Mouse (Mus musculus): ENCODE measurements around the gene Tspan15. TPM values are rescaled to one million over a fixed set of nuclear protein-coding genes. Genes with fewer than 3 reads are reported as not detected.

The Tspan15 gene
- total RNA-seq, 1 experiment from 2014 or later, result 0.32 TPM

GRCm38 (mm10) chr10:62231811-62232210 lies 760 bp upstream of the Tspan15 start:
- no peak for ATAC-seq (replicated peaks; ENCODE audit: low read depth, poor library complexity, severe bottlenecking)

- no peak for ATAC-seq (replicated peaks; ENCODE audit: low read depth, poor library complexity, severe bottlenecking)
These were observed 313 bp upstream of the Tspan15 start for GRCm38 (mm10) chr10:62231395-62231732.

GRCm38 (mm10) chr10:62228126-62228525 lies 2.9 kb downstream of the Tspan15 start:
- ATAC-seq (replicated peaks; ENCODE audit: low read depth, poor library complexity, severe bottlenecking), result no peak

- no peak for ATAC-seq (replicated peaks; ENCODE audit: low read depth, poor library complexity, severe bottlenecking)
These were observed 5.2 kb downstream of the Tspan15 start for GRCm38 (mm10) chr10:62225839-62226238.

DNA sequence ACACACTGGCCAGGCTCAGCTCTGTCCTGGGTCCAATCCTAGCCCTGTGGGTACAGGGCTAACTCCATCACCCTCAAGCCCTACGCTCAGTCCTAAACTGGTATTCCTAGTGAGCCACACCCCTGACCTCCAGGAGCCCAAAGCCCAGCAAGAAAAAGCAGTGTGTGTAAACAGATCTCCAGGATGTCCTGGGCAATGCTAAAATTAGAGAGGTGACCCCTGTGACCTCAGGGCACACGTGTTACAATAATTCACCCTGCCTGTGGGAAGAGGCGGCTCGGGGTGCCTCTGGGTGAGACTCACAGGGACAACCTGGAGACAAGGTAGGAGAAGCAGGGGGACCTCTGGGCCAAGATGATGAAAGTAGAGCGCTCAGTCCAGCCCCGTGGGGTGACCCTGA lies 6.8 kb downstream of the Tspan15 start:
- no peak for ATAC-seq (replicated peaks; ENCODE audit: low read depth, poor library complexity, severe bottlenecking)

GRCm38 (mm10) chr10:62222777-62223176 lies 8.3 kb downstream of the Tspan15 start:
- no peak for ATAC-seq (replicated peaks; ENCODE audit: low read depth, poor library complexity, severe bottlenecking)

DNA sequence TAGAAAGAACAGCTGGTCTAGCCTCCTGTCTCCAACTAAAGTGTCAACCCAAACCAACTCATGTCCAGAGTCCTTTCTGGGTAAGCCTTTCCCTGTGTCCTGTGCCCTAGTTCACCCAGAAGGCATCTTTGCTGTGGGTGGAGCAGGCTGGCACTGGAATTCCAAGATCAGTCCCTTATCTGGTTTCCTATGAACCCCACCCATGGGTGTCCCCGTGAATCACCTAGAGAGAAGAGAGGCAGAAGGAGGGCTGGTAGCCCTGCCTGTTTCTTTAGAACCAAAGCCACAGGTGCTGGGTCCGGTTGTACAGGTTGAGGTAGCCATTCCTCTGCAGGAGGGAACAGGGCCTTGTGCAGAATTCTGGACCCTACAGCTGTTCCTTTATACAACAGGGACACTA lies 9.4 kb downstream of the Tspan15 start:
- ATAC-seq (replicated peaks; ENCODE audit: low read depth, poor library complexity, severe bottlenecking), result no peak

DNA sequence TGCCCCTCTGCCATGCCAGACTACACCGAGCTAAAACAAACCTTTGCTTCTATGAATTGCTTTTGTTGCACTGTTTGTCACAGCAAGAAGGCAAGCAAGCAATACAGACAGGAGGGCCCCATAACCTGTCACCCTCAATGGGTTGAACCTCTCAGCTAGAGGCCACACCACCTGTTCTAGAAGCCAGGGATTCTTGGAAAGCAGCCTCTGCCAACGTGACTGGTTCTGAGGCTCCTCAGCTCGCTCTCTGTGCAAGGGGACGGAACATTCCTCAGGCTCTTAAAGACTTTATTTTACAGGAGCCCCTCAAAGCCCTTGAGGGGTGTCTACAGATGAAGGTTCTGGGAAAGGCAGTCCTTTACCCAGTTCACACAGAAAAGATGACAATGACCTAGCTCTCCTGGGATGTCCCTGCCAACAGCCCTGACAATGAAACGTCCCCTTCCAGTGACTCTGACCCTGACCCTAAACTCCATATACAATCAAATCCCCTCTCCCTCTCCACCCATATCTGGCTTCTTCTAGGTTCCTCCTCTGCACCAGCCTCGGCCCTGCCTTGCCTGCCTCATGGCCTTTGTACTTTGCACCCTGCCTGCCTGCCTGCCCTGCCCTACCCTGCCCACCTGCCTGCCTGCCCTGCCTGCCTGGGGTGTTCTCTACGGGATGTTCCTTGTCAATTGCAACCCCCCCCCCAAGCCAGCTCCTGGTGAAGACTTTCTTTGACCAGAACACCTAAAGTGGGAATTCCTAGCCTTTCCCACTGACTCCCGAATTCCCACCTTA lies 10.1 kb downstream of the Tspan15 start:
- no peak for ATAC-seq (replicated peaks; ENCODE audit: low read depth, poor library complexity, severe bottlenecking)

GRCm38 (mm10) chr10:62218789-62219172 lies 12.3 kb downstream of the Tspan15 start:
- no peak for ATAC-seq (replicated peaks; ENCODE audit: low read depth, poor library complexity, severe bottlenecking)

DNA sequence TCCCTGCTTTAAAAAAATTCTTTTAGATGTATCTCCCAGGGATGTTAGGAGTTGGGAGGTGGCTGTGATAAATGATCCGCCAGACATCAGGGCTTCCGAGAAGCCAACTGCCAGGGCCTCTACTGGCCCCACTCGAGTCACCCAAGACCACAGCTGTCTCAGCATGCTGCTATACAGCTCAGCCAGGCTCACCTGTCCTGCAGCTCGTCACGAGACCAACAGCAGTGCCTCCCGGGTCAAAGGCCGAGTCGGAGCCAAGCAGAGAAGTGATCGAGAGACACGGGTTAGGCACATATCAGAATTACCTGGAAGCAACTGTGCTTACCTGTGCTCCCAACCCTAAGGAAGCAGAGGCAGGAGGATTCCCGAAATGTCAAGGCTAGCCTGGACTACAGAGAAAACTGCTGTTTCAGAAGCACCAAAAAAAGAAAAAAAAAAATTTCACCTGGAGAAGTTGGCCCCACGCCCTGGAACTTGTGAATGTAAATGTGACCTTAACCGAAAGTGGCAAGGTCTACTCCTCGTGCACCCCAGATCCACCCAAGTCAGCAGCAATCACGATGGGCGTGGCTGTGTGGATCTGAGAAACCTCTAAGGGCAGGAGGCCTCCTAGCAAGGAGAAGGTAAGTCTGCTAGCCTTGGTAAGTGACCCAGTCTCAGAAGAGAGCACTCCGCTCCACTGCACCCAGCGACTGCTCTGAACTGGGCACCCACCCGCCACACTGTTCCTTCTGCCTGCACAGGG lies 12.8 kb downstream of the Tspan15 start:
- no peak for ATAC-seq (replicated peaks; ENCODE audit: low read depth, poor library complexity, severe bottlenecking)

DNA sequence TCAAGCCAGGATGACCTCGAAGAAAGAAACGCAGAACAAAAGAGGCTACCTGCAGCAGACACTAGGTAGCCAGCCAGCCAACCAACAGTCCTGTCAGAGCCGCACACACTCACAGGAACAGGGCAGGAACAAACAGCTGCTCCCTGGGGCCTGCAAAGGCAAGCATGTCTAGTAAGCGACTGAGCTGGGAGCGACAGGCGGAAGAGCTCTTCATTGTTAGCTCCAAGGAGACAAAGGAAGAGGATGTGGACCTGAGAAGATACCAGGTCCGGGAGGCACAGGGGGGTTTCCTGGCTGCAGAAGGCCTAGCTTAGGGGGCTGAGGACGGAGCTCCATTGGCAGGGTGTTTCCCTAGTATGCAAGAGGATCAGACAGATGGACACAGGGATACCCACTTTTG lies 13.9 kb downstream of the Tspan15 start:
- ATAC-seq (replicated peaks; ENCODE audit: low read depth, poor library complexity, severe bottlenecking), result no peak

- ATAC-seq (replicated peaks; ENCODE audit: low read depth, poor library complexity, severe bottlenecking), result peak; percentile 64
These were observed 14.5 kb downstream of the Tspan15 start for GRCm38 (mm10) chr10:62216595-62216994.

DNA sequence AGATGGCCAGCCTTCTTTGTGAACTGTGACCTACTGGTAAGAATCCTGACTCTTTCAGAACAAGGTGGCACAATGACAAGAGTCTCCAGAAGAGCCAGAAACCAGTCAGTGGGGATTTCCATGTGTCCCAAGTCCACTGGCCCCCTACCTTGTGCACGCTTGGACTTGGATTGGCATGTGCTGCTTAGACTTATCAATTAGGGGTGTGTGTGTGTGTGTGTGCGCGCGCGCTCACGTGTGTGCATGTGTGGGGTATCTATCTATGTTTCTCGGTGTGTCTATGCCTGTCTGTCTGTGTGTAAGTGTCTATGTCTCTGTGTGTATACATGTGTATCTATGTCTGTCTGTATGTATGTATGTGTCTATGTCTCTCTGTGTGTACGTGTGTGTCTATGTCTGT lies 15.4 kb downstream of the Tspan15 start:
- no peak for ATAC-seq (replicated peaks; ENCODE audit: low read depth, poor library complexity, severe bottlenecking)

DNA sequence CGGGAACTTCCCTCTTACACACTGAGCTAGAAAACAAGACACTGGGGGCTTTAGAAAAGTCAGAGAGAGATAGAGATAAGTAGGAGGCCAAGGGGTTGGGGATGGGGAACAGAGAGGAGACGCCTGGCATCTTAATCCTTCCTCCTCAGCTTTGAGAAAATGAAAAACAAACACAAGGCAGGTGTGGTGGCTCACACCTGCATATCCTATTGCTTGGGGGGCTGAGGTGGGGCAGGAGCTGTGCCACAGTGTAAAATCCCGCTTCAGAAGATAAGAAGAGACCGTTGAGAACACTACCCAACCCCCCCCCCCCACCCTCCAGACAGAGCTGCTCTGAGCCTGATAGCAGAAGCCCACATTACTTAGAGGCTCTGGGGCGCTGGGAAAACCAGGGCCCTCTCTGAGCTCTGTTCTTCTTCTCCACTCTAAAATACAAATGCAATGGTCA lies 15.9 kb downstream of the Tspan15 start:
- ATAC-seq (replicated peaks; ENCODE audit: low read depth, poor library complexity, severe bottlenecking), result peak; percentile 40

- ATAC-seq (replicated peaks; ENCODE audit: low read depth, poor library complexity, severe bottlenecking), result no peak
These were observed 19.7 kb downstream of the Tspan15 start for GRCm38 (mm10) chr10:62211310-62211709.

GRCm38 (mm10) chr10:62208241-62208896 lies 22.7 kb downstream of the Tspan15 start:
- no peak for ATAC-seq (replicated peaks; ENCODE audit: low read depth, poor library complexity, severe bottlenecking)

- no peak for ATAC-seq (replicated peaks; ENCODE audit: low read depth, poor library complexity, severe bottlenecking)
These were observed 28.5 kb downstream of the Tspan15 start for GRCm38 (mm10) chr10:62202574-62202973.

DNA sequence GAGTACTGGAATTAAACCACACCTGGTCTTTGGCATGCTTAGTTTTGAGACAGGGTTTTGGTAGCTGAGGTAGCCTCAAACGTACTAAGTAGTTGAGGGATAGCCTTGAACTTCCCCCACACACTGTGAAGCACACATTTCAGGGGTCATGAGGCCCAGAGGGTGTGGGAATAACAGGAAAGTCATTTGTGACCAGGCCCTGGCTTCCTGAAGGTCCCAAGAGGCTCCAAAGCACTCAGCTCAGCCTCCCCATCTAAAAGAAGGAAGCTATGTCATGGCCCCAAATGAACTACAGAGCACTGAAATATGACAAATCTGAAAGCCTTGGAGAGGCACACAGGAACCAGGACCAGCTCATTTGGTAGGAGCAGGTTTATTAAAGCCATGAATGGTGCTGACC lies 32.2 kb downstream of the Tspan15 start:
- no peak for ATAC-seq (replicated peaks; ENCODE audit: low read depth, poor library complexity, severe bottlenecking)

DNA sequence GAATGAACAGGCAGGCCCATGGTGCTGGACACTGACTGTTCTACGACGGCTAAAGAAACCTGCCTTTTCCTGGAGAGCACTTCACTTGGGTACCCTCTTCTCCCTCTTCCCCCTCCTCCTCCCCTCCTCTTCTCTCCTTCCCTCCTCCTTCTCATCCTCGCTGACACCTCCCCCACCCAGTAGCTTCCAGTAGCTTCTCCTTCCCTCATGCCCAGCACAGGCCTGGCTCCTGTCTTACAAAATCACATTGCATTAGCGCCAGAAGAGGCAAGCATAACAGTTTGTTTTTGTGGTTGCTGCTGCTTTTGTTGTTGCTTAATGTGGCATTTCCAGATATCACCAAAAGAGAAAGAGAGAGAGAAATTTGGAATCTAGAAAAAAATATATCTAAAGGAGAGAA lies 33.6 kb downstream of the Tspan15 start:
- ATAC-seq (replicated peaks; ENCODE audit: low read depth, poor library complexity, severe bottlenecking), result no peak

GRCm38 (mm10) chr10:62195376-62195775 lies 35.7 kb downstream of the Tspan15 start:
- no peak for ATAC-seq (replicated peaks; ENCODE audit: low read depth, poor library complexity, severe bottlenecking)

DNA sequence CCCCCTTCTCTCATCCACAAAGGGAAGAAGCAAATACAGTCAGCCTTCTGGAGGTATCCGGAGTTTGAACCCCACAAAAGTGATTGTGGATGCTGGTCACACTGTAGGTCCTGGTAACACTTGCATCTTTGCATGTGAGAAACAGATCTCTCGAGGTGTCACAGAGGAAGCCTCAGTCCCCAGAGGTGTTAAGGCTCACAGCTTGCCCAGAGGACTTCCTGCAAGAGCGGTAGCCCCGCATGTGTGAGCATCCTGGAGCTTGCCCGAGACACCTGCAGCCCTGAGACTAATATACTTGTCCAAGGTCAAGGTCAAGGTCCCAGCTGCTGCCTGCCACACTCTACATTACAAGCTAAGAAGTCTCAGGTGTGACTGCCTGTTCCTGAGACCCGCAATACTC lies 36.1 kb downstream of the Tspan15 start:
- no peak for ATAC-seq (replicated peaks; ENCODE audit: low read depth, poor library complexity, severe bottlenecking)

Measured in common myeloid progenitor, adult 5-6 weeks (primary cell).